Mouse (Mus musculus) embryonic facial prominence, embryonic 11.5 days (tissue): Measurements from ENCODE around the gene Uqcc2. TPM values are rescaled to one million over a fixed set of nuclear protein-coding genes. Genes with fewer than 3 reads are reported as not detected.
A peak's percentile ranks its signal among the peaks of the same experiment; 100 is the strongest.

Experiments used
- ATAC-seq: fragments of 200-750 bp; cut with Nextera tagmentation; replicated peaks from 2 replicates; pipeline ENCODE4 v1.8.0; 2017; ENCODE audit warnings: low read depth; ENCODE audit not compliant: insufficient number of reproducible peaks, low FRiP score, low TSS enrichment
- DNase-seq: peaks from one replicate; pipeline ENCODE4 v3.0.0-alpha.2; 2015; ENCODE audit warnings: low spot score
- H3K27ac ChIP-seq: fragments of 300-500 bp; sonication (generic); replicated peaks from 2 replicates; pipeline ENCODE4 v1.5.1; 2014; ENCODE audit warnings: mild to moderate bottlenecking, low read depth, low read length, control low read depth
- H3K27me3 ChIP-seq: fragments of 300-500 bp; sonication (generic); 2 replicates; pipeline ENCODE4 v1.6.1; 2014; ENCODE audit warnings: mild to moderate bottlenecking, low read length, moderate library complexity, mixed read lengths; ENCODE audit not compliant: control insufficient read depth, insufficient read depth
- H3K36me3 ChIP-seq: fragments of 300-500 bp; sonication (generic); replicated peaks from 2 replicates; pipeline ENCODE4 v1.6.1; 2014; ENCODE audit warnings: low read depth, mild to moderate bottlenecking, low read length, moderate library complexity, mixed read lengths; ENCODE audit not compliant: control insufficient read depth, insufficient read depth
- H3K4me1 ChIP-seq: fragments of 300-500 bp; sonication (generic); 2 replicates; pipeline ENCODE4 v1.6.1; 2014; ENCODE audit warnings: low read length, mixed read lengths; ENCODE audit not compliant: control insufficient read depth, insufficient read depth
- H3K4me2 ChIP-seq: fragments of 300-500 bp; sonication (generic); 2 replicates; pipeline ENCODE4 v1.6.1; 2014; ENCODE audit warnings: low read depth, mild to moderate bottlenecking, control low read depth, low read length, moderate library complexity
- H3K4me3 ChIP-seq: fragments of 300-500 bp; sonication (generic); 2 replicates; pipeline ENCODE4 v1.5.1; 2014; ENCODE audit warnings: low read depth, low read length, control low read depth
- H3K9ac ChIP-seq: fragments of 300-500 bp; sonication (generic); replicated peaks from 2 replicates; pipeline ENCODE4 v1.6.1; 2014; ENCODE audit warnings: mild to moderate bottlenecking, control low read depth, low read length
- H3K9me3 ChIP-seq: fragments of 300-500 bp; sonication (generic); replicated peaks from 2 replicates; pipeline ENCODE4 v1.6.1; 2016; ENCODE audit warnings: mild to moderate bottlenecking, low read length, inconsistent platforms, mixed read lengths; ENCODE audit not compliant: control insufficient read depth
- WGBS: fragments of 180-500 bp; shearing (Covaris S2); extraction: QIAGEN DNeasy Blood & Tissue Kit; methylation state at CpG from one replicate; pipeline ENCODE4 v1.1.7; 2014; 5-methylcytosine and 5-hydroxymethylcytosine counted together
- polyA plus RNA-seq: library from polyadenylated mRNA; unstranded; fragments of >200 nt; fragmentation: Nextera tagmentation; extraction: Ambion mirVana; gene quantifications from 2 replicates; pipeline ENCODE4 v1.2.1, GENCODE M21; 2014

Uqcc2 gene
- polyA plus RNA-seq, 1 experiment from 2014 or later: 339 TPM

DNA sequence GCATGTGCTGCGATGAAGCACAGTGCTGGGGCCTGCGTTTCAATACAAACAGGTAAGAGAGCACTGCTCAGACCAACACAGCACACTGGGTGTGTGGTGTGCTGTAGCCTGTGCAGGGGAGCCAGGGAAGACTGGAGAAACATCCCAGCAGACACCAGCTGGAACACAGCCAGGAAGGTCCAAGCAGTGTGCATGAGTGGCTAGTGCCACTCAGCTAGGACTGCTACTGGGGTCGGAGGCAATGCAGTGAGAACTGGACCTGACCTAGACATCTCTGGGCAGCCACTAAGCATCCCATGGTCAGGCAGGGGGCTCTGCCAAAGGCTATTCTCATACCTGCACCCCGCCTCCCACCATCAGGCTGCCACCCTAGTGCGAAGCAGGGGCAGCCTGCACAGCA lies 5.5 kb downstream of the Uqcc2 start:
- Histone ChIP-seq H3K36me3 (peaks cover 3% of the 10 kb centered on the region; the same call in 1 of the 2 replicates), H3K27me3 (no peaks in the 10 kb centered on the region), H3K9me3 (no peaks in the 10 kb centered on the region), H3K27ac (no peak overlapping the region), H3K9ac (no peak overlapping the region), H3K4me1 (no peaks in the 10 kb centered on the region; the same call in 1 of the 2 replicates), H3K4me2 (no peak overlapping the region), H3K4me3 (no peak overlapping the region)
- ATAC-seq (no peak), DNase-seq (no peak)
- WGBS: 93% methylated on average over 5 of the region's 5 CpGs

DNA sequence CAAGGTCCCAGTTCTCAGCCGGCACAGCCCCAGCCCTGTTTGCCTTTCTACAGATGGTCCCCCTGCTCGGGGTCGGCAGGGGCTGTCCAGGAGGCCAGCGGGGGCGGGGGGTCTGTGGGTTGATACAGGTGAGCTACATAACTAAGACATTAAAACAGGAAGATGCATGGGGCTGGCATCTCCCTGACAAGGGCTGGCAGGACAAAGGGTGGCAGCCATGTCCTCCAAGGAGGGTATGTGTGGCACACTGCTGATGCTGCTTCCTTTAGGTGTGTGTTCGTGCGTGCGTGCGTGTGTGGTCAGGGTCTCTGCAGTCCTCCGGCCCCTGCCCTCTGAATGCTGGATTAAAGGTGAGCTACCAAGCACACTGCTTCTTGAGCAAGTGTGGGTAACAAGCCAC lies 6.7 kb downstream of the Uqcc2 start:
- Histone ChIP-seq H3K36me3 (peaks cover 3% of the 10 kb centered on the region; the same call in 1 of the 2 replicates), H3K4me3 (no peak overlapping the region), H3K9ac (no peak overlapping the region), H3K9me3 (no peaks in the 10 kb centered on the region), H3K27ac (no peak overlapping the region), H3K4me1 (no peaks in the 10 kb centered on the region), H3K27me3 (no peaks in the 10 kb centered on the region), H3K4me2 (no peak overlapping the region)
- DNase-seq (no peak), ATAC-seq (no peak)
- WGBS: 80% methylated on average over 10 of the region's 10 CpGs

DNA sequence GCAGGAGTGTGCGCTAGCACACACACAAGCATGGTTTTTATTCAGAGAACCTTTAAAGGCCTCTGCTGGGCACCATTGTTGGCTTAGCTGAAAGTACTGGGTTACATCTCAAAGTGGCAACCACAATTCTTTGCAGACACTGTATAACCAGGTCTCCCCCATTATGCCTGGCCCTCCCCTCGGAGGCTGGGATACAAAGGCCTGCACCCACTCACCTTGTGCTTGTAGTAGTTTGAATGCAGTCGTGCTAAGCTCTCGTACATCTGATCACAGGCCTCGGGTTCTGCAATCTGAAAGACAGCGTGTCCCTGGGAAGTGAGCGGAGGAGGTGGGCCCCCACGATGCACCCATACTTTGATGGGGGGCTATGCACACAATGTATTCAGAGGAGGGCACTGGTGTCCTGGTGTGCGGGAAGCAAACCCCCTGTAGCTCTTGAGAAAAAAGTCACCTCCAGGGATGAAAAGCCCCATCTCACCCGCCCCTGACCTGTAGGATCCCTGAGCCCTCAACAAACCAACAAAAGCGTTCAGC lies 8.0 kb downstream of the Uqcc2 start:
- Histone ChIP-seq H3K27me3 (no peaks in the 10 kb centered on the region), H3K4me2 (no peak overlapping the region), H3K9ac (no peak overlapping the region), H3K4me3 (no peak overlapping the region), H3K27ac (no peak overlapping the region), H3K36me3 (peaks cover 3% of the 10 kb centered on the region; the same call in 1 of the 2 replicates), H3K9me3 (no peaks in the 10 kb centered on the region), H3K4me1 (peaks cover 2% of the 10 kb centered on the region; the same call in 1 of the 2 replicates)
- DNase-seq: no peak
- no peak for ATAC-seq
- 86% methylated on average over 11 of the region's 11 CpGs for WGBS

DNA sequence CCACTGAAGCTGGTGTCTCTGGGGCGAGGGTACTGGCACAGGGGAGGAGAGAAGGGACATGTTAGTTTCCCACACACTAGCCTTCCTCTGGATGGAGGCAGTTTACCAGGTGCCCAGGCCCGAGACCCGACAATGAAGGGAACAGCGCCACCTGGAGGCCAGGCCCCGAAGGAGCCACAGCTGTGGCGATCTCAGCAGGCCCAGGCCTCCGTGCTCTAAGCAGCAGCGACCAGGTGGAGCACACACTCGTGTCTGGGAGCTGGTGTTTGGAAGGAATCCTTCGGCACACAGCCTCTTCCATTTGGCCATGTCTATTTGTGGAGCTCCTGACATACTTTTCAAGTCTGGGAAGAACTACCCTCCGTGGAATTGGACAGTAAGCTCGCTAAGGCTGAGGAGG lies 8.5 kb downstream of the Uqcc2 start:
- Histone ChIP-seq H3K27ac (no peak overlapping the region), H3K4me2 (no peak overlapping the region), H3K9ac (no peak overlapping the region), H3K4me1 (peaks cover 2% of the 10 kb centered on the region; the same call in 1 of the 2 replicates), H3K36me3 (peaks cover 3% of the 10 kb centered on the region; the same call in 1 of the 2 replicates), H3K9me3 (no peaks in the 10 kb centered on the region), H3K27me3 (no peaks in the 10 kb centered on the region), H3K4me3 (no peak overlapping the region)
- 29% methylated on average over 12 of the region's 12 CpGs for whole genome bisulfite sequencing
- DNase-seq: peak; percentile 77
- no peak for ATAC-seq

DNA sequence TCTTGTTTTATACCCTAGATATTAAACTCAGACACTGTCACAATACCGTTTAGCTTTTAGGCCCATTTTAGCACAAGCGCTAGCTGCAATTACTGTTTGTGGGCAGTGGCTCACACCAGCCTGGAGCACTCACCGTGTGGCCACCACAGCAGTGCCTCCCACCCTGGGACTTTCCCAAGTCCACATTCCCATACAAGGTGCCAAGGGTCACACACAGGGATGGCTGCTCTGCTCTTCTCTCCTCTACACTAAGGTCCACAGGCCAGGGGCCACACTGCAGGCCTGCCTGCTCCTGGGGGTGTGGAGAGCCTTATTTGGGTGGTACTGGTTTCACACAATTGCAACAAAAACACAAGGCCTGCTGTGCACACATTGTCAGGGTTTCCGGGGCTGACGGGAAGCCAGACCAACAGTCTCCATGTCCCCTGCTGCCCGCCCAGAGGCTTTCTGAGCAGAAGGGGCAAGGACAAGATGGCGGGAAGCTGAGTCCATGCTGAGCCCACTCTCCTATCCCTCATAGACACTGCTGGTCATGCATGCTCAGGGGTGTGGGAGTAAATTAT lies 9.8 kb downstream of the Uqcc2 start:
- DNase-seq: no peak
- 90% methylated on average over 7 of the region's 7 CpGs for WGBS
- Histone ChIP-seq H3K36me3 (peaks cover 3% of the 10 kb centered on the region; the same call in 1 of the 2 replicates), H3K4me2 (no peak overlapping the region), H3K4me1 (peaks cover 2% of the 10 kb centered on the region; the same call in 1 of the 2 replicates), H3K9me3 (no peaks in the 10 kb centered on the region), H3K4me3 (no peak overlapping the region), H3K27me3 (no peaks in the 10 kb centered on the region), H3K9ac (no peak overlapping the region), H3K27ac (no peak overlapping the region)
- ATAC-seq: no peak

DNA sequence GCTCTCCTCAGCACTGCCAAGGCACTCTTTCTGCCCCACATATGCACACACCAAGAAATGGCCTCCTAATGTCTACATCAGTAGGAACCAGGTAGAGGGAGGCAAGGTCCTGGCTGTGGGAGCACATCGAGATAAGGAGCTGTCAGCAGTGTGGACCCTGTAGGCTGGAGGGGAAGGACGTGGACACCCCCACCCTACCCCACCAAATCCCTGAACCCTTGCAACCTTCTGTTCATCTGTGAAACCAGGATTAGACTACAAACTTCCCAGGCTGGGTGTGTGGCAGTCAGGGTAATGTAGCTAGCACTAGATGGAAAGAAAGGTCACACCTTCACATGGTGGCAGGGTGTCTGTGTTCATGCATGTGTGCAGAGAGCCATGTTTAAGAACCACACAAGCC lies 10.6 kb downstream of the Uqcc2 start:
- H3K4me3 ChIP-seq: no peak overlapping the region
- H3K4me2 ChIP-seq: no peak overlapping the region
- no peak overlapping the region for H3K27ac ChIP-seq
- no peak overlapping the region for H3K9ac ChIP-seq
- H3K4me1 ChIP-seq: peaks cover 2% of the 10 kb centered on the region; the same call in 1 of the 2 replicates
- peaks cover 3% of the 10 kb centered on the region; the same call in 1 of the 2 replicates for H3K36me3 ChIP-seq
- ATAC-seq (no peak), DNase-seq (no peak)
- WGBS: 92% methylated on average over 2 of the region's 2 CpGs
- H3K9me3 ChIP-seq: no peaks in the 10 kb centered on the region
- no peaks in the 10 kb centered on the region for H3K27me3 ChIP-seq

DNA sequence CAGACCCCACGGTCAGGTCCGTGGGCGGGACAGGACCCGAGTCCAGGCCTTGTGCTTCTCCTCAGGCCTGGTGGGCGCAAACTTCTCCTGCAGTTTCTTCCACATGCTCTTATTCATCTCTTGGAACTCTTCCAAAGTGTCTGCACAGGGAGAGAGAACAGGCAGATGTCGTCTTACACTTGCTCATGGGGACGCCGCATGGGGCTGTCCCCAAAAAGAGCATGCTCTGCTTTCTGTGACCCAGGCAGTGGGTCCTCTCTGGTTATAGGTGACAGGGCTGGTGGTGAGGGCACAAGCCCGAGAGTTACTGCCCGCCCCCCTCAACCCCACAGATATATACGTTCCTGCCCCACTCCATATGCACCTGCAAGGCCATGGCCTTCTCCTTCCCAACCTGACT lies 11.0 kb downstream of the Uqcc2 start:
- no peak for ATAC-seq
- no peak for DNase-seq
- H3K36me3 ChIP-seq: peaks cover 3% of the 10 kb centered on the region; the same call in 1 of the 2 replicates
- H3K27me3 ChIP-seq: no peaks in the 10 kb centered on the region
- H3K9me3 ChIP-seq: no peaks in the 10 kb centered on the region
- no peak overlapping the region for H3K27ac ChIP-seq
- H3K4me1 ChIP-seq: peaks cover 2% of the 10 kb centered on the region; the same call in 1 of the 2 replicates
- H3K4me2 ChIP-seq: no peak overlapping the region
- H3K9ac ChIP-seq: no peak overlapping the region
- WGBS: 93% methylated on average over 11 of the region's 11 CpGs
- H3K4me3 ChIP-seq: no peak overlapping the region

DNA sequence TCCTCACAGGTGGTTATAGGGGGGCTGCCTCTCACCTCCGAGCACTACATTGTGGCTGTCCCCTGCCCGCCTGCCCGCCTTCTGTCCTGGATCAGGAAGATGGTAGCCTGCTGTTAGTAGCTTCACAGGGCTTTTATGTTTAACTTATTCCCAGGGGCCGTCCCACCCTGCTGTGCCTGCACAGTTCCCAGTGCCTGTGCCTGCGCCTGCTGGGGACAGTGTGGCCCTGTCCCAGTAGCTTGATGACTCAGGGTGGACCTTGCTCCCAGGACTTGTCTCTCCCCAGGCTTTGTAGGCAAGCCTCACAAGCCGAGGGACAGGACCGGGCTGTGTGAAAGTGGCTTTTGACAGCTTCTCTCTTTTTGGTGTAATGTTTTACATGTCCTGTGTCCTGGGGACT lies 11.9 kb downstream of the Uqcc2 start:
- Histone ChIP-seq H3K4me1 (peaks cover 2% of the 10 kb centered on the region; the same call in 1 of the 2 replicates), H3K36me3 (peaks cover 3% of the 10 kb centered on the region; the same call in 1 of the 2 replicates), H3K9ac (no peak overlapping the region), H3K4me3 (no peak overlapping the region), H3K9me3 (no peaks in the 10 kb centered on the region), H3K4me2 (no peak overlapping the region), H3K27me3 (no peaks in the 10 kb centered on the region), H3K27ac (no peak overlapping the region)
- DNase-seq: no peak
- 74% methylated on average over 7 of the region's 7 CpGs for WGBS
- no peak for ATAC-seq
